Comparison of ENCODE assay signal across 9 mouse cellular contexts in the genomic region with DNA sequence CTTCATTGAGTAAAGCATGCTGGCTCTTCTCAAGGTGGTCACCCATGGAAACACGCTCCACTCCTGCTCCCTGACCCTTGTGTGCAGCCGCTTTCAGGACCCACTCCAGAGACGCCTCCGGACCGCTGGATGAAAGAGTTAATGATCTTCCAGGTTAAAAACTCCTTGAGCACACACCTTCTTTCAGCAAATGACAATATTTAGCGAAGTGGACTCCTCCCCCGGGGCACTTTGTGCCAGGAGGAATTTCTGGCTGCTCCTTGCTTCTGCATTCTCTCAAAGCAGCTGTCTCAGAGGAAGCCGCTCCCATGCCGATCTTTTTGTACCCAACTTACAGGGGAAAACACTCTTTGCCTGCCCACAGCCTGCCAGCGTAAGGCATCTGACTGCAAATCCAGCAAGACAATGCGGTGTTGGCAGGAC. TPM values are rescaled to one million over a fixed set of nuclear protein-coding genes. Genes with fewer than 3 reads are reported as not detected.
DNase-seq lines count a peak whose midpoint lies in the region; ATAC-seq and TF ChIP-seq lines count a peak whose summit lies in the region.
"Had no signal": no experiment of that assay in that cellular context is flagged by ENCODE, and none has a peak within 500 bp of the region (broad histone marks: within the 10 kb centered on the region; RNA-seq: fewer than 3 reads in every experiment).

No protein-coding gene starts in this region.

- WGBS in hindbrain, postnatal 0 days, result 62% methylated on average over 11 of the region's 11 CpGs
- 80% methylated on average over 11 of the region's 11 CpGs for WGBS in hindbrain, embryonic 13.5 days
- 55% methylated on average over 11 of the region's 11 CpGs for WGBS in stomach, embryonic 14.5 days

- no peaks in the 10 kb centered on the region for H3K27me3 ChIP-seq in hindbrain, postnatal 0 days (ENCODE audit: insufficient read depth, low read length)
- H3K27me3 ChIP-seq in hindbrain, embryonic 13.5 days, result no peaks in the 10 kb centered on the region
- H3K27me3 ChIP-seq in stomach, embryonic 14.5 days (ENCODE audit: control insufficient read depth, insufficient read depth, low read length), result no peaks in the 10 kb centered on the region
- H3K27me3 ChIP-seq: midbrain, embryonic 13.5 days had no signal

- H3K27ac ChIP-seq in hindbrain, postnatal 0 days, result 0 out of 2 replicates have a peak overlapping the region, but pooled peaks have one; percentile 26
- no peak overlapping the region for H3K27ac ChIP-seq in hindbrain, embryonic 13.5 days
- no peak overlapping the region for H3K27ac ChIP-seq in stomach, embryonic 14.5 days (ENCODE audit: low read length)
- H3K27ac ChIP-seq: midbrain, embryonic 13.5 days had no signal

- no peaks in the 10 kb centered on the region for H3K36me3 ChIP-seq in hindbrain, postnatal 0 days (ENCODE audit: insufficient read depth, low read length)
- no peaks in the 10 kb centered on the region for H3K36me3 ChIP-seq in hindbrain, embryonic 13.5 days
- no peaks in the 10 kb centered on the region for H3K36me3 ChIP-seq in stomach, embryonic 14.5 days (ENCODE audit: control insufficient read depth, insufficient read depth, low read length)
- H3K36me3 ChIP-seq: midbrain, embryonic 13.5 days had no signal

- peak overlapping the region; percentile 37 for H3K4me2 ChIP-seq in hindbrain, postnatal 0 days (ENCODE audit: low read depth, low read length)
- no peak overlapping the region for H3K4me2 ChIP-seq in hindbrain, embryonic 13.5 days
- peak overlapping the region; percentile 26 for H3K4me2 ChIP-seq in stomach, embryonic 14.5 days (replicated peaks; ENCODE audit: low read depth, low read length)
- H3K4me2 ChIP-seq: midbrain, embryonic 13.5 days had no signal

- no peak for TF ChIP-seq CTCF in hindbrain, postnatal 0 days (IDR thresholded peaks at IDR 0.05; ENCODE audit: low read depth)

- H3K4me3 ChIP-seq in hindbrain, postnatal 0 days (ENCODE audit: low read length), result peak overlapping the region; percentile 22
- no peak overlapping the region for H3K4me3 ChIP-seq in hindbrain, embryonic 13.5 days
- H3K4me3 ChIP-seq in stomach, embryonic 14.5 days (ENCODE audit: low read depth, low read length), result no peak overlapping the region
- H3K4me3 ChIP-seq: midbrain, embryonic 13.5 days had no signal

- H3K9ac ChIP-seq in hindbrain, postnatal 0 days (replicated peaks; ENCODE audit: low read length), result 0 out of 2 replicates have a peak overlapping the region, but pooled peaks have one; percentile 13
- H3K9ac ChIP-seq in hindbrain, embryonic 13.5 days, result no peak overlapping the region
- no peak overlapping the region for H3K9ac ChIP-seq in stomach, embryonic 14.5 days (replicated peaks; ENCODE audit: low read depth, low read length)
- H3K9ac ChIP-seq: midbrain, embryonic 13.5 days had no signal

- no peaks in the 10 kb centered on the region for H3K9me3 ChIP-seq in hindbrain, postnatal 0 days (ENCODE audit: low read length)
- no peaks in the 10 kb centered on the region for H3K9me3 ChIP-seq in hindbrain, embryonic 13.5 days
- no peaks in the 10 kb centered on the region for H3K9me3 ChIP-seq in stomach, embryonic 14.5 days (ENCODE audit: control insufficient read depth, low read depth, low read length)
- H3K9me3 ChIP-seq: midbrain, embryonic 13.5 days had no signal

- H3K4me1 ChIP-seq in hindbrain, postnatal 0 days (ENCODE audit: insufficient read depth, low read length), result peaks cover 6% of the 10 kb centered on the region; the same call in 1 of the 2 replicates
- H3K4me1 ChIP-seq in hindbrain, embryonic 13.5 days (replicated peaks), result 0 out of 2 replicates have a peak, but pooled peaks cover 2% of the 10 kb centered on the region
- no peaks in the 10 kb centered on the region for H3K4me1 ChIP-seq in stomach, embryonic 14.5 days (ENCODE audit: control insufficient read depth, insufficient read depth, low read length)

- ATAC-seq in hindbrain, postnatal 0 days, result 0 out of 2 replicates have a peak, but pooled peaks have one; percentile 53
- no peak for ATAC-seq in hindbrain, embryonic 13.5 days (ENCODE audit: low FRiP score)
- no peak for ATAC-seq in stomach, embryonic 14.5 days (ENCODE audit: insufficient number of reproducible peaks, insufficient read depth, low FRiP score, low read depth)
- ATAC-seq: midbrain, embryonic 13.5 days had no signal

- peak; percentile 48 for DNase-seq in hindbrain, postnatal 0 days (ENCODE audit: low spot score)
- peak; percentile 79 for DNase-seq in kidney, adult 9 months
- peak; percentile 28 to 58 for DNase-seq in layer of hippocampus, postnatal 14 days (ENCODE audit: low spot score in 2 of 2)
- DNase-seq in adrenal gland, postnatal 14 days, result no peak
- no peak for DNase-seq in thymus, postnatal 36 days
- DNase-seq: spleen, adult 18-20 months had no signal

RNA-seq across cellular contexts. Expression of a gene that starts 3.4 kb away (rescaled TPM):
- 2.8 and 7.2 TPM in 2 replicates for total RNA-seq in hindbrain, postnatal 0 days (2014; rRNA removed)
- 5.1 and 5.7 TPM in 2 replicates for polyA plus RNA-seq in hindbrain, postnatal 0 days (2015; fragmentation: Nextera tagmentation; extraction: Ambion mirVana)
- 0.47 and 0.99 TPM in 2 replicates for polyA plus RNA-seq in hindbrain, embryonic 13.5 days (2015; fragmentation: Nextera tagmentation; extraction: Ambion mirVana)
- 10 to 100 TPM; 15.0 to 19.4 TPM for total RNA-seq in layer of hippocampus, postnatal 14 days (2021)
- polyA plus RNA-seq in stomach, embryonic 14.5 days (2014; fragmentation: Nextera tagmentation; extraction: Ambion mirVana), result 0.48 TPM in 1 of 2 replicates, not detected in the other
- 0.30 and 0.64 TPM in 2 replicates for total RNA-seq in adrenal gland, postnatal 14 days (2021)

RNA-seq across cellular contexts. Expression of a gene that starts 37.9 kb away (rescaled TPM):
- 67.2 and 73.8 TPM in 2 replicates for total RNA-seq in hindbrain, postnatal 0 days (2014; rRNA removed)
- 42.2 and 42.4 TPM in 2 replicates for polyA plus RNA-seq in hindbrain, postnatal 0 days (2015; fragmentation: Nextera tagmentation; extraction: Ambion mirVana)
- 42.4 and 43.1 TPM in 2 replicates for polyA plus RNA-seq in hindbrain, embryonic 13.5 days (2015; fragmentation: Nextera tagmentation; extraction: Ambion mirVana)
- total RNA-seq in layer of hippocampus, postnatal 14 days (2021), result 100 to 1,000 TPM; 105 to 109 TPM
- 39.8 and 40.4 TPM in 2 replicates for polyA plus RNA-seq in stomach, embryonic 14.5 days (2014; fragmentation: Nextera tagmentation; extraction: Ambion mirVana)
- total RNA-seq in adrenal gland, postnatal 14 days (2021), result 101 and 104 TPM in 2 replicates

Comparison
In these comparisons a context has a peak if more than half of its experiments do, and no peak if none do; other contexts are left out.
1. DNase-seq: peak in hindbrain, postnatal 0 days (single experiment), kidney, adult 9 months (single experiment) and layer of hippocampus, postnatal 14 days (2 of 2); none in adrenal gland, postnatal 14 days (single experiment) and thymus, postnatal 36 days (0 of 2).